Mouse (Mus musculus) E14TG2a.4 (cell line): ENCODE results near the gene Gm3952.

Experiments
- H3K27me3 ChIP-seq: 2 replicates; pipeline ENCODE4 v1.6.1; 2014; ENCODE audit warnings: low read length, control low read depth; ENCODE audit not compliant: insufficient read depth
- H3K36me3 ChIP-seq: 2 replicates; pipeline ENCODE4 v1.6.1; 2014; ENCODE audit warnings: low read length, control low read depth; ENCODE audit not compliant: insufficient read depth
- H3K4me1 ChIP-seq: replicated peaks from 2 replicates; pipeline ENCODE4 v1.6.1; 2014; ENCODE audit warnings: low read depth, low read length, control low read depth
- H3K4me3 ChIP-seq: replicated peaks from 2 replicates; pipeline ENCODE4 v1.5.1; 2014; ENCODE audit warnings: mild to moderate bottlenecking, low read length
- H3K9me3 ChIP-seq: 2 replicates; pipeline ENCODE4 v1.6.1; 2014; ENCODE audit warnings: low read length, control low read depth
- CTCF ChIP-seq: conservative IDR thresholded peaks from 2 replicates; pipeline ENCODE4 v1.5.1; 2014; ENCODE audit warnings: low read length
- NANOG ChIP-seq: IDR thresholded peaks from 2 replicates; pipeline ENCODE4 v1.6.1; 2014; ENCODE audit warnings: borderline replicate concordance, low read length, mixed read lengths
- POU5F1 ChIP-seq: IDR thresholded peaks from 2 replicates; pipeline ENCODE4 v1.6.1; 2014; ENCODE audit warnings: low read length, borderline replicate concordance

Gm3952 gene

DNA sequence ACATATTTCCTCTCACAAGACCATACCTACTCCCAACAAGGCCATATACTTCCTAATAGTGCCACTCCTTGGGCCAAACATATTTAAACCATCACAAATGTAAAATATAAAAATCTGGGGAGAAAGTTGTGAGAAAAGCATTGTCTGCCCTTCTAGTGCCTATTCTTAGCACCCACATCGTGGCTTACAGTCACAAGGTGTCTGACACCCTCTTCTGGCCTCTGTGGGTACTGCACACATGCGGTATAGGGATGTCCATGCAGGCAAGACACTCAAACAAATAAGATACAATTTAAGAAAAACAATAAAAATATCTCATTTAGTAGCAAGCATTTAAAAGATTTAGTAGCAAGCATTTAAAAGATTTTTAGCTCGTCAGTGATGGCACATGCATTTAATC is 89.2 kb downstream of the Gm3952 start:
- Histone ChIP-seq H3K4me3 (no peak overlapping the region), H3K4me1 (no peaks in the 10 kb centered on the region), H3K36me3 (peaks cover 64% of the 10 kb centered on the region), H3K9me3 (no peaks in the 10 kb centered on the region), H3K27me3 (no peaks in the 10 kb centered on the region)
- TF ChIP-seq NANOG (no peak), CTCF (peak; percentile 99)

DNA sequence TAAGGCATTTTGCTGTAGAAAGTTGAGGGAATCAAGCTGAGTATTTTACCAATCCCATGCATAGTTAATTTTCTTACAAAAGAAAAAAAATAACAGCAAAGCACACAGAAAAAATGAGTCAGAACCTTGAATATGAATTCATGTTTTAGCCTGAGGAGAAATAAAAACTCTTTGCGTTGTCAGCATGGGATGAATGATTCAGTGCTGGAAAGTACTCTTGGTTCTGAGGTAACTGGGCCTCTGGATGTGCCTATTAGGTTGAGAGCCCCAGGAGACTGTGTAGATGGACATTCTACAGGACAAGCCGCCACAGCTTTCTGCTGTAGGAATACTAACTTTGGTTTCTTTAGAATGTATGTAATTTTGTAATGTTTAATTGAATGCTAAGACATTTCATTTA is 93.7 kb downstream of the Gm3952 start:
- peaks cover 21% of the 10 kb centered on the region for H3K36me3 ChIP-seq
- no peaks in the 10 kb centered on the region for H3K9me3 ChIP-seq
- no peaks in the 10 kb centered on the region for H3K27me3 ChIP-seq
- TF ChIP-seq POU5F1 (no peak), CTCF (no peak), NANOG (no peak)
- no peak overlapping the region for H3K4me3 ChIP-seq
- H3K4me1 ChIP-seq, result peaks cover 8% of the 10 kb centered on the region

DNA sequence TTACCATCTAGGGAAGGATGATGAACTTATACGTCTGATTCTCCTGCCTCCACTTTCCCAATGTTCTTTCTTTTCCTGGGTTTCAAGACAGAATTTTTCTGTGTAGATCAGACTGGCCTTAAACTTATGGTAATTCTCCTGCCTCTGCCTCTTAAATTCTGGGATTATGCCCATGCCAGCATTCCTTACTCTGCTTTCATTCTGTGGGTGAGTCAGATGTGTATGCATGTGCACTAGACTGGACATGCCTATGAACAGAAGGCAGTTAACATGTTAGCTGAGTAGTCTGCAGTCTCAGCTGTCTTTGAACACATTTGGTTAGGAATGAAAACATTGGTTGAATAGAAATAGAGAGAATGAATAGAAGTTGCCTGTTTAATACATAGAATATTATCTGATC is 94.1 kb downstream of the Gm3952 start:
- no peak overlapping the region for H3K4me3 ChIP-seq
- peaks cover 11% of the 10 kb centered on the region for H3K4me1 ChIP-seq
- no peaks in the 10 kb centered on the region for H3K27me3 ChIP-seq
- H3K9me3 ChIP-seq, result no peaks in the 10 kb centered on the region
- H3K36me3 ChIP-seq, result peaks cover 19% of the 10 kb centered on the region
- TF ChIP-seq NANOG (no peak), CTCF (no peak), POU5F1 (no peak)

DNA sequence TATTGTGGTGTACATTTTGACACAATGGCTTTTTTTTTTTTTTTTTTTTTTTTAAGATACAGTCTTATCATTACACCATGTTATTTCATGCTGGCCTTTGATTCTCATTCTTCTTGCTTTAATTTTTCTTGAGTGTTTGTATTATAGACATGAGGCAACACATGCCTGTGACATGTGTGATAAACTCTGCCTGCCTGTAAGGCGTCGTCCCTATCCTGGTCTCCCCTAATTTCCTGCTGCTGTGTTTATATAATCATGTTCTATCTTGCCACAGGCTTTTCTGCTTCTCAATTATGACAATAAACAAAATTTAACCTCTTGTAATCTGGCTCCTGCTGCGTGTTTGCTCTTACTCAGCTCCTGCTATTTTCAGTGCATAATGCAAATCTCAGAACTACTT is 100.5 kb downstream of the Gm3952 start:
- no peaks in the 10 kb centered on the region for H3K36me3 ChIP-seq
- H3K4me3 ChIP-seq, result no peak overlapping the region
- H3K9me3 ChIP-seq, result no peaks in the 10 kb centered on the region
- TF ChIP-seq POU5F1 (no peak), CTCF (no peak), NANOG (no peak)
- H3K4me1 ChIP-seq, result peaks cover 17% of the 10 kb centered on the region
- H3K27me3 ChIP-seq, result no peaks in the 10 kb centered on the region

DNA sequence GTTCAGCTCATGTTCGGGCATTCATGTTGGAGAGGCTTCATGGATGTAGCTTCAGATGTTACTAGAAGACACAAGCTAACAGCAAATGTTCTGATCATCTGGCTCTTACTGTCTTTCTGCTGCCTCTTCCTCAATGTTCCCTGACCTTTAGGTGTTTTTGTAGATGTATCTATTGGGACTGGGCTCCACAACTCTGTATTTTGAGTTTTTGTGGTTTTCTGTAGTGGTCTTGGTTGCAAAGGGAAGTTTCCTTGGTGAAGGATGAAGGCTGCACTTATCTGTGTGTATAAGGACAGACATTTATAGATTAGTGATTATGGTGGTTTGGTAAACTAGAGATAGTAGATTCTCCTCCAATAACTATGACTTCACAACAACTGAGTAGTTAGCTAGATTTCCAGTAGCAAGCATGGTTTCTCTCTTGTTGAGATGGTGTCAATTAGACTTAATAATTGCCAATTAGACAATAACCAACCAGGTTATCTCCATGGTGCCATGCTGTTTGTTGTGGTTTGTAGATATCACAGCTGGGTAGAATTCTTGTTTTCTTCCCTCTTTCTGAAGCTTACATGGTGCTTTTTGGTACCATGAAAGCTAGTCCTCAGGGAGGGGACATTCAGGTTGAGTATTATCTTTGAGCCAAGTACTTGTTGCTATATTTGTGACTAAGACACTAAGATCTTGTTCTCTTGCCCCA is 101.6 kb downstream of the Gm3952 start:
- Histone ChIP-seq H3K4me1 (peaks cover 23% of the 10 kb centered on the region), H3K27me3 (no peaks in the 10 kb centered on the region), H3K9me3 (no peaks in the 10 kb centered on the region), H3K4me3 (no peak overlapping the region), H3K36me3 (no peaks in the 10 kb centered on the region)
- TF ChIP-seq POU5F1 (no peak), CTCF (no peak), NANOG (no peak)
